Mouse (Mus musculus) megakaryocyte, embryonic 14.5 days (primary cell): Measurements from ENCODE around the gene Ssh2.

Source experiments
- FLI1 ChIP-seq: IDR thresholded peaks from 2 replicates; pipeline ENCODE4 v1.6.1; 2012; ENCODE audit warnings: low read length, inconsistent platforms, mixed read lengths
- GATA1 ChIP-seq: IDR thresholded peaks from 3 replicates; pipeline ENCODE4 v1.6.1; 2012; ENCODE audit warnings: mixed read lengths, low read length, inconsistent platforms, borderline replicate concordance

DNA sequence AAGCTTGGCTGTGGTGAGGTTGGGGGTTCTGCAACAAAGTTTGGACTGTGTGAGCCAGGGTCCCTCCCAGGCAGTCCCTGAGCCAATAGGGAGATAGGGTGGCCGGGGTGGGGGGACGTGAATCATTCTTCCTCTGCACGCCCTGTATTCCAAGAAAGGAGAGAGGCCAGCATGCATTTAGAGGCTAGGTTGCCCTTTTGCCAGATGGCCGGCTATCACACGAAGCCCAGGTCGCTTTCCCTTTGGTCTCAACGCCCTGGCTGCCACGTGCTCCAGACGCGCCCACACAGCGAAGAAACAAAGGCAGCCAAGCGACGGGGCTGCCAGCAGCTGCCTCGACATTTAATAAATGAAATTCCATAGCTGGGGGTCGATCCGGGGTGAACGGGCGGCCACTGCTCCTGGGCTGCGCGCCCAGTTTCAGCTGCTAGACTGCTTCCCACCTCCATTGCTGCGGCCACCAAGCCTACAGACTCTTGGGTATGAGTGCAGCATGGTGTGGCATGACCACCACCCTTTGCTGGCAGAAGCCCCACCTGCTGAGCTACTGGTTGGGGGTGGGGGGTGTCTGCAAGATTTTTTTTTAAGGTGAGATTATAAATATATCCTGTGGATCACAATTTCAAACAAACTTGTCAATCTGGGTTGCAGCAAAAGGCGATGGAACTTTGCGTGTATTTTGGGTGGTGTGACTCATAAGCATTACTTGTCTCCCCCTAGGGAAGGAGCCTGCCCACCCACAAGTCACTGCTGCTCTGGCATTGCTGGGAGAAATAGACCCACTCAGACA, 275.6 kb downstream of the Ssh2 start:
- TF ChIP-seq GATA1 (no peak), FLI1 (no peak)
